Mouse (Mus musculus) cerebellum, adult (tissue): ENCODE data around the gene Anapc15.
A peak's percentile ranks its signal among the peaks of the same experiment; 100 is the strongest.

Source experiments
- ATAC-seq: cut with Nextera tagmentation; 2 replicates; pipeline ENCODE4 v1.9.2; 2017; ENCODE audit warnings: mild to moderate bottlenecking, moderate library complexity, mixed read lengths; ENCODE audit not compliant: insufficient number of reproducible peaks, low FRiP score, low TSS enrichment

Anapc15 gene

GRCm38 (mm10) chr7:101863415-101863814 lies at the start of gene Anapc15:
Gene Anapc15 (plus strand): TSS chr7:101863715.
- ATAC-seq = no peak

- no peak for ATAC-seq
These were observed 45.6 kb upstream of the Anapc15 start, which contains the start of gene Phox2a for GRCm38 (mm10) chr7:101817861-101818401. Gene Phox2a (plus strand): TSS chr7:101818313.

GRCm38 (mm10) chr7:101820295-101821030 lies 43.1 kb upstream of the Anapc15 start:
- ATAC-seq = no peak

GRCm38 (mm10) chr7:101821571-101822501 lies 41.7 kb upstream of the Anapc15 start:
- peak; percentile 22; the same call in 1 of the 2 replicates for ATAC-seq

DNA sequence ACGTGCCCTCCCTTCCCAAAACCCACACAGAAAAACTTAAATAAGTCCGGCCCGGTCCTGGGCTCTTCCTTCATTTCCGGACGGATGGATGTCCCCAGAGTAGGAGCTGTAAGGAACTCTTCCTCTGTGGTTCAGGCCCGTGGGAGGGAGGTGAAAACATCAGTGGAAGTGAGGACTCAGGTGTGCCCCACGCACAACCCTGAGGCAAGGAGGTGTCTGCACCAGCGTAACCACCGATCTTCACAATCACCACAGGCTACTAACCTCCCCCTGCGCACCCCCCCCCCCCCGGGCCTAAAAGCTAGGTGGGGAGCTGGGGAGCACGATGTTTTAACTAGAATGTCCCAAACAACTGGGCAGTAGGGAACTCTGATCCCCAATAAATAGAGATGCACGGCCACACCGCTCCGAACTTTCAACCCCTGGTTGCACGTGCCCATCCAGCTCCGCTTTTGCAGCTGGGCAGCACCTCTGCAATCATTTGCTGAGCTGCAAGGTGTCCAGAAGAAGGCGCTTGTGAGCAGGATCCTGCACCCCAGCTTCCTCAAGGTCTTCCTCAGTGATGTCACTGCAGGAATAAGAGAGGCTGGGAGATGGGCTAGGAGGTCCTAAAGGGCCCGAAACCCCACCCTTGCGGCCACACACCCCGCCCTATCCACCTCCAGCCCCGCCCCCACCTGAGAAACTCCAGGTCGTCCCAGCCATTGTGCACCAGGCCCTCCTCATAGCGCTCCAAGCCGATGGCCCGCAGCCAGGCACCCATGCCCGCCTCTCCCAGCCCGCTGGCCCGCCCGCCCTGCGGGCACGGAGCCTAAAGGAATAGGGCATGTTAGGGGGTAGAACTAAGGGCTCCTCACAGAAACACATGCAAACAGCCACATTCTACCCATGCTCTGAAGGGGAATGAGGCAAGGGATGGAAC lies 40.4 kb upstream of the Anapc15 start:
- ATAC-seq = no peak

DNA sequence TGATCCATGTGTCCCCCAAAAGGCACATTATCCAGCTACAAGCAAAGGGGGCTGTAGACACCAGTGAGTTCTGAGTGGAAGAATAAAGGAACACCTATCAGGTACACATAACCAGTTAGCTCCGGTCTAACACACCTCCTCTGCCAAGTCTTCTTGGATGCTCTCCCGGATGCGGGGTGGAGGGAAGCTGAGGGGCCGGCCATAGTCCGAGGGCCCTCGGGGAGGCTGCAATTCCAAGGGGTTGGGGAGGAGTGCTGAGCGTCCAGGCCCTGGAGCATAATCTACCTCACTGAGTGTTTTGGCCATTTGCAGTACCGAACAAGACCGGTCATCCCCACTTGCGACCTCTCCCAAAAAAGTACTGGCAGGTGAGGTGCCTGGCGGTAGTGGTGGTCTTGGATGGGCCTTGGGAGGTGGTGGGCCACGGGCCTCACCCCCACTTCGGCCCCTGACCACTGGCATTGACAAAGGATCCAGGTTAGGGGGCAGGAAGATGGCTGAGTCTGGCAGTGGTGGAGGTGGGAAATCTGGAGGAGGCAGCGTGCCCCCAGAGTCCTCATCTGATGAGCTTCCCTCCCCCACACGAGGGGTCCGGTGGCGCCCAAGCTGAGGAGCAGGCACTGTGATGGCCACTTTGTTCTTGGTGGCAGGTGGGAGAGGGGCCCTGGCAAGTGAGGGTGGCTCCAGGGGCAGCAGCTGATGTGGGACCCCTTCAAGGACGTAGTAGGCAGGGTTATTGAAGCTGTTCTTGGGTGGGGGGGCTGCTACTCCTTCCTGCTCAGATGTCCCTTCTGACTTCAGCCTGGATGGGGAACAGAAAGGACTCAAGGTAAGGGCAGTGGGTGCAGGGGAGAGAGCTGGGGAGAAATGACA lies 39.5 kb upstream of the Anapc15 start:
- ATAC-seq = no peak

DNA sequence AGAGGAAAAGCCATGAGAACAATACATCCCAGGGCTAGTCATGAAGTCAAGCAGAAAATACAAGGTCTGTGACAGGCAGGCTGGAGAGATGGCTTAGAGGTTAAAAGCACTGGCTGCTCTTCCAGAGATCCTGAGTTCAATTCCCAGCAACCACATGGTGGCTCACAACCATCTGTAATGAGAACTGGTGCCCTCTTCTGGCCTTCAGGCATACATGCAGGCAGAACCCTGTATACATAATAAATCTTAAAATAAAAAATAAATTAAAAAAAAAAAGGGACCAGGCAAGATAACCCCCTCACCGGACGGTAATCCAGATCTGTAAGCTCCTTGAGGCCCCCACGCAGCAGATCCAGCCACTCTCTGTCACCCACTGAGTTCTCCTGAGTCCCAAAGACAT lies 33.1 kb upstream of the Anapc15 start:
- no peak for ATAC-seq

DNA sequence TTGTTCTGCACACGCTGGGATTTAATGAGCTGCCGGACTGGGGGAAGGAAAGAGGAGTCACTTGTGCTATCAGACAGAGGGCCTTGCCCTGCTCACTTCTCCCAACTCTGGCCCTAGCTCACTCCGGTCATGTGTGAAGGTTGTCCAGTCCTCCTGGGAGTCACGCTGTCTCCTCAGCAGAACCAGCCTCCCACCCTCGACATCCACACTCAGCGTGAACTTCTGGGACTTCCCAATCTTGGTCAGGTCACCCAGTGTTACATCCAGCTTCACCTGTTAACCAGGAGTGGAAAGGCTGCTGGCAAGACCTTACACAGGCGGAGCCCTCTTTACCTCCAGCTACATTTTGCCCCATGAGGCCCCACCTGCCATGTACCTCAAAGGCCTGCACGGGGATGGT lies 32.1 kb upstream of the Anapc15 start:
- ATAC-seq = no peak

- no peak for ATAC-seq
These were observed 31.1 kb upstream of the Anapc15 start for GRCm38 (mm10) chr7:101832372-101832771.

- ATAC-seq = no peak
These were observed 30.2 kb upstream of the Anapc15 start for GRCm38 (mm10) chr7:101833352-101833751.

DNA sequence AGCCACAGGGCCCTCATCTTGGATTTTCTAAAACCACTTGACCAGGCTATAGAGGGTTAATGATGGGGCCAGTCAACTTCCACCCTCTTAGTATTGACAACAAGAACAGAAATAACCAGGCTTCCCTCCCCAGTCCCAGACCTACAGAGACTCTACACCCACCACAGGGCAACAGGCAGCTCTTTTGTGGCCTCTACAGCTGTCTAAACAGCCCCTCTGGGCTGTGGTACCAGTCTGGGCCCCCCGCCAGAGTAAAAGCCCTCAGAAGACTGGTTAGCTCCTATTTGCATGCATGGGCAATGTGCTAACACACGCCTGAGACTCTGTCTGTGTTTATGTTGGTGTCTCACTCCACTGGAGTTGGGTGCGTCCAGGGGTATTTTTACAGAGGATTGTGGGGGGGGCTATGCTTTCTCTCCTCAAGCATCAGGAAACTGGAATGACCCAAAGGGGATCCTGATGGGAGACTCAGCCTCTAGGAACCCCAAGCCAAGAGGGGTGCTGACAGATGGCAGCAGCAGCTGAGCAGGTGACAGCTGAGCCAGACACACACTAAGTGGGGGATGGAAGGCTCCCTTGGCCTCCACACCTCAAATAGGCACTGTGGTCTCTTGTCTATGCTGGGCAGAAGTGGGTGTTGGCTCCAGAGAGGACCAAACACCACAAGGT lies 29.5 kb upstream of the Anapc15 start:
- no peak for ATAC-seq

GRCm38 (mm10) chr7:101834903-101835302 lies 28.6 kb upstream of the Anapc15 start:
- ATAC-seq = no peak

DNA sequence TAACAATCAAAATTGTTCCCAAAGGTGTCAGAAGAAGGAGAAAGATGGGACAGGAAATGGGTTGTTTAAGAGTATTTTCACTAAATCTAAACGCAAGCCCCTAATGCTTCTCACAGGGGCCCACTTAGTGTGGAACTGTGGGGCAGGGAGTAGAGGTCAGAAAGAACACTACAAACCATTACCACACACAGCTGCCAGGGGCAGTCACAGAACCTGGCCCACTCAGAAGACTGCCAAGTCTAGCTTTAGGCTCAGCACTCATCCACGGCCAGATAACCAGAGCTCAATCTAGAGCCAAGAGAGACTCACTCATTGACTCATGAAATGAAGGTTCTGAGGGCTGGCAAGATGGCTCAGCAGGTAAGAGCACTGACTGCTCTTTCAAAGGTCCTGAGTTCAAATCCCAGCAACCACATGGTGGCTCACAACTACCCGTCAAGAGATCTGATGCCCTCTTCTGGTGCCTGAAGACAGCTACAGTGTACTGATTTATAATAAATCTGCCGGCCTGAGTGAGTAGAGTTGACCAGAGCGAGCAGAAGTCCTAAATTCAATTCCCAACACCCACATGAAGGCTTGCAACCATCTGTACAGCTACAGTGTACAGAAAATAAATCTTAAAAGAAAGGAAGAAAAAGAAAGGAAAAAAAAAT lies 27.9 kb upstream of the Anapc15 start:
- ATAC-seq = no peak

GRCm38 (mm10) chr7:101836271-101837153 lies 27.0 kb upstream of the Anapc15 start:
- ATAC-seq = no peak

DNA sequence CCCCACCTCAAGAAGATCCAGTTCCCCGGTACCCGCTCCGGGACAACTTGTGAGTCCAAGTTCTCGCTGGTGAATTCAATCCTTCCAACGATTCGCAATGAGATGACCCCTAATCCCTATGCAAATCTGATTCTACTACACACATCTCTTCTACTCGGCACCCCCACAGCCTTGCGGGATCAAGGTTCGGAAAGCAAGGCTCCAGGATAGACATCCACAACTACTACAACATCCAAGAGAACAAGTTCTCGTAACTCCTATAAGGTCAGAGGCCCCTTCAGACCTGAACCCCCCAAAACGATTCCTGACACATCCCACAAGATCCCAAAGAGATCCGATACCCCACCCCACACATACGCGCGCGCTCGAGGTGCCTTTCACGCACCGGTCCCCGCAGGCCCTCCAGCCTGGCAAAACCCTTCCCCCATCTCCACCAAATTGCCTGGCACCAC lies 26.3 kb upstream of the Anapc15 start:
- ATAC-seq = no peak

GRCm38 (mm10) chr7:101837606-101838471 lies 25.7 kb upstream of the Anapc15 start, which contains the start of gene Inppl1:
Gene Inppl1 (minus strand): TSS chr7:101838229.
- peak; percentile 86 for ATAC-seq
